Comparison of ENCODE assay signal across 8 mouse cellular contexts in the genomic region with DNA sequence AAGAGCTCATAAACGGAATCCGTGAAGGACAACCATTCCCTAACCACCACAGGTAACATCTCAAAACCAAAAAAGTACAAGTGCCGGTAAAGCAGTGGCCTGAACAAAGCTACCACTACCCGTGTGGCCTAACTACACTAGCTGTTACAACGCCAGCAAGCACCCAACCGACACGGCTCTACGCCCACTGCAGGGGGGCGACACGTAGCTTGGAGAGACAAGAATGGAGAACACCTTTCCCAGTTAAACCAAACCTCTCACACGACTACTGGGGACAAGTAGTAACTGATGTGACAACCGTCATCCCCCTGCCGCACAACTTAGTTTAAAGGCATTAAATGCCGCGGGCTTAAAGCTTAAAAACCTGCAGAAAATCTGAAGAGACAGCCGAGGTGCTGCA. TPM values are rescaled to one million over a fixed set of nuclear protein-coding genes. Genes with fewer than 3 reads are reported as not detected.
DNase-seq lines count a peak whose midpoint lies in the region; ATAC-seq and TF ChIP-seq lines count a peak whose summit lies in the region.

No protein-coding gene starts in this region.

- peaks cover 14% of the 10 kb centered on the region; the same call in 1 of the 2 replicates for H3K4me1 ChIP-seq in embryonic facial prominence, embryonic 12.5 days
- no peaks in the 10 kb centered on the region; the same call in 1 of the 2 replicates for H3K4me1 ChIP-seq in kidney, adult 2 months (ENCODE audit: control insufficient read depth, insufficient read depth, low read length)
- peaks cover 38% of the 10 kb centered on the region for H3K4me1 ChIP-seq in liver, embryonic 12.5 days
- peaks cover 6% of the 10 kb centered on the region for H3K4me1 ChIP-seq in testis, adult 2 months (ENCODE audit: control insufficient read depth, insufficient read depth, low read length)

- H3K27me3 ChIP-seq in C2C12 (ENCODE audit: control insufficient read depth, insufficient read depth, insufficient read length) = no peaks in the 10 kb centered on the region
- H3K27me3 ChIP-seq in embryonic facial prominence, embryonic 12.5 days = no peaks in the 10 kb centered on the region
- no peaks in the 10 kb centered on the region for H3K27me3 ChIP-seq in kidney, adult 2 months (replicated peaks; ENCODE audit: control insufficient read depth, insufficient read depth, low read length)
- no peaks in the 10 kb centered on the region for H3K27me3 ChIP-seq in liver, embryonic 12.5 days (replicated peaks)
- no peaks in the 10 kb centered on the region for H3K27me3 ChIP-seq in testis, adult 2 months (ENCODE audit: control insufficient read depth, insufficient read depth, low read length)

- no peak for TF ChIP-seq POLR2A in kidney, adult 2 months (IDR thresholded peaks at IDR 0.05; ENCODE audit: low read depth, low read length)
- no peak; the same call in 1 of the 2 replicates for TF ChIP-seq POLR2A in testis, adult 2 months (IDR thresholded peaks at IDR 0.05; ENCODE audit: control insufficient read depth, low read depth, low read length)

- peak; percentile 36 for DNase-seq in adrenal gland, adult 8-10 months
- DNase-seq in heart, adult 18-20 months = peak; percentile 39 to 70
- DNase-seq in kidney, adult 2 months = peak; percentile 56

- H3K4me3 ChIP-seq in C2C12 (ENCODE audit: insufficient read depth, poor library complexity, severe bottlenecking) = peak overlapping the region; percentile 66
- H3K4me3 ChIP-seq in embryonic facial prominence, embryonic 12.5 days = peak overlapping the region; percentile 61
- peak overlapping the region; percentile 70 for H3K4me3 ChIP-seq in kidney, adult 2 months (ENCODE audit: insufficient read depth, low read depth, low read length)
- peak overlapping the region; percentile 76 for H3K4me3 ChIP-seq in liver, embryonic 12.5 days
- H3K4me3 ChIP-seq in testis, adult 2 months (ENCODE audit: control insufficient read depth, low read depth, low read length) = peak overlapping the region; percentile 95

- under 1% methylated on average over 16 of the region's 16 CpGs for WGBS in embryonic facial prominence, embryonic 12.5 days
- under 1% methylated on average over 16 of the region's 16 CpGs for WGBS in kidney, adult 2 months
- under 1% methylated on average over 16 of the region's 16 CpGs for WGBS in liver, embryonic 12.5 days (ENCODE audit: insufficient replicate concordance)

- H3K9ac ChIP-seq in embryonic facial prominence, embryonic 12.5 days = peak overlapping the region; percentile 76
- H3K9ac ChIP-seq in liver, embryonic 12.5 days = peak overlapping the region; percentile 90

- H3K4me2 ChIP-seq in embryonic facial prominence, embryonic 12.5 days (replicated peaks) = peak overlapping the region; percentile 61
- H3K4me2 ChIP-seq in liver, embryonic 12.5 days = peak overlapping the region; percentile 86

- no peaks in the 10 kb centered on the region for H3K79me3 ChIP-seq in C2C12 (ENCODE audit: low read depth)

- TF ChIP-seq CTCF in C2C12 (IDR thresholded peaks at IDR 0.05; ENCODE audit: control insufficient read depth, insufficient read depth, insufficient read length) = no peak
- no peak for TF ChIP-seq CTCF in kidney, adult 2 months (conservative IDR thresholded peaks at IDR 0.05; ENCODE audit: insufficient read depth, insufficient read length, low read depth, low read length)
- TF ChIP-seq CTCF in testis, adult 2 months (IDR thresholded peaks at IDR 0.05; ENCODE audit: control insufficient read depth, insufficient read depth, insufficient replicate concordance, low read depth, low read length) = no peak

- peak overlapping the region; percentile 52 for H3ac ChIP-seq in C2C12 (ENCODE audit: control insufficient read depth, insufficient read length, low read depth)

- H3K9me3 ChIP-seq in embryonic facial prominence, embryonic 12.5 days = no peaks in the 10 kb centered on the region
- no peaks in the 10 kb centered on the region for H3K9me3 ChIP-seq in liver, embryonic 12.5 days (replicated peaks)

- peaks cover 20% of the 10 kb centered on the region for H3K79me2 ChIP-seq in C2C12 (ENCODE audit: control insufficient read depth, insufficient read depth)

- peak; percentile 67; the same call in 1 of the 2 replicates for ATAC-seq in embryonic facial prominence, embryonic 12.5 days (ENCODE audit: insufficient number of reproducible peaks, insufficient read depth, low FRiP score, low TSS enrichment)
- peak; percentile 27 for ATAC-seq in liver, embryonic 12.5 days
- ATAC-seq in monocyte, adult 5-6 weeks (replicated peaks; ENCODE audit: insufficient number of reproducible peaks, low FRiP score, low TSS enrichment, poor library complexity, severe bottlenecking) = 0 out of 2 replicates have a peak, but pooled peaks have one; percentile 14

- peak overlapping the region; percentile 99 for H3K27ac ChIP-seq in embryonic facial prominence, embryonic 12.5 days
- H3K27ac ChIP-seq in kidney, adult 2 months (ENCODE audit: insufficient read depth, low read depth, low read length) = peak overlapping the region; percentile 74
- H3K27ac ChIP-seq in liver, embryonic 12.5 days = peak overlapping the region; percentile 99
- peak overlapping the region; percentile 94 for H3K27ac ChIP-seq in testis, adult 2 months (ENCODE audit: control insufficient read depth, insufficient read depth, low read depth, low read length)

- H3K36me3 ChIP-seq in C2C12 (ENCODE audit: control insufficient read depth, insufficient read depth) = peaks cover 6% of the 10 kb centered on the region
- H3K36me3 ChIP-seq in embryonic facial prominence, embryonic 12.5 days = peaks cover 16% of the 10 kb centered on the region; the same call in 1 of the 2 replicates
- peaks cover 1% of the 10 kb centered on the region; the same call in 1 of the 2 replicates for H3K36me3 ChIP-seq in kidney, adult 2 months (ENCODE audit: control insufficient read depth, insufficient read depth, low read length)
- peaks cover 26% of the 10 kb centered on the region for H3K36me3 ChIP-seq in liver, embryonic 12.5 days
- peaks cover 4% of the 10 kb centered on the region for H3K36me3 ChIP-seq in testis, adult 2 months (ENCODE audit: control insufficient read depth, insufficient read depth, low read length)

TF ChIP-seq in C2C12, 6 proteins besides CTCF, POLR2A, EP300 and RAD21:
- TF ChIP-seq MYOD1 (IDR thresholded peaks at IDR 0.05; ENCODE audit: control insufficient read depth, insufficient read length, low read depth) (no peak), MYOG (IDR thresholded peaks at IDR 0.05; ENCODE audit: control insufficient read depth, extremely low read depth, insufficient read length) (no peak), USF1 (IDR thresholded peaks at IDR 0.05; ENCODE audit: low read depth) (no peak), MAX (IDR thresholded peaks at IDR 0.05) (no peak), CEBPB (IDR thresholded peaks at IDR 0.05; ENCODE audit: low read depth) (no peak), FOSL1 (IDR thresholded peaks at IDR 0.05; ENCODE audit: insufficient read depth, low read length, poor library complexity, severe bottlenecking) (no peak)

RNA-seq across cellular contexts. Expression of a gene that starts 0.5 kb away (rescaled TPM):
- 3.5 TPM for polyA plus RNA-seq in C2C12 (2012; fragmentation: generic; extraction: Trizol)
- total RNA-seq in adrenal gland, adult 8-10 months (2022) = 10 to 100 TPM; 62.9 to 77.8 (median 70.3) TPM
- 43.2 and 47.1 TPM in 2 replicates for polyA plus RNA-seq in embryonic facial prominence, embryonic 12.5 days (2016; fragmentation: Nextera tagmentation; extraction: Ambion mirVana)
- total RNA-seq in heart, adult 18-20 months (2021) = 10 to 100 TPM; 25.4 to 29.4 TPM
- polyA plus RNA-seq in kidney, adult 2 months (2012; rRNA removed) = 12.2 and 12.7 TPM in 2 replicates
- 15.0 and 15.6 TPM in 2 replicates for polyA plus RNA-seq in liver, embryonic 12.5 days (2016; fragmentation: Nextera tagmentation; extraction: Ambion mirVana)
- total RNA-seq in monocyte, adult 5-6 weeks (2017) = 79.5 to 117 TPM (median 103 TPM) in 3 replicates
- 28.4 and 33.6 TPM in 2 replicates for polyA plus RNA-seq in testis, adult 2 months (2012; rRNA removed)

RNA-seq across cellular contexts. Expression of a gene that starts 36.7 kb away (rescaled TPM):
- polyA plus RNA-seq in C2C12 (2012; fragmentation: generic; extraction: Trizol) = 0.05 TPM
- 10 to 100 TPM; 22.2 to 35.6 (median 30.6) TPM for total RNA-seq in adrenal gland, adult 8-10 months (2022)
- 8.7 and 8.8 TPM in 2 replicates for polyA plus RNA-seq in embryonic facial prominence, embryonic 12.5 days (2016; fragmentation: Nextera tagmentation; extraction: Ambion mirVana)
- 10 to 100 TPM in 1 of 2 experiments, 1 to 10 TPM in 1; 9.4 to 13.8 TPM for total RNA-seq in heart, adult 18-20 months (2021)
- 6.5 and 9.2 TPM in 2 replicates for polyA plus RNA-seq in kidney, adult 2 months (2012; rRNA removed)
- polyA plus RNA-seq in liver, embryonic 12.5 days (2016; fragmentation: Nextera tagmentation; extraction: Ambion mirVana) = 6.7 and 6.9 TPM in 2 replicates
- 352 to 549 TPM (median 444 TPM) in 3 replicates for total RNA-seq in monocyte, adult 5-6 weeks (2017)
- polyA plus RNA-seq in testis, adult 2 months (2012; rRNA removed) = 1.9 and 2.7 TPM in 2 replicates

Comparison
In these comparisons a context has a peak if more than half of its experiments do, and no peak if none do; other contexts are left out.
1. Peak in every context shown above with its lines: DNase-seq, ATAC-seq, H3K4me3 ChIP-seq and H3K27ac ChIP-seq.
2. ATAC-seq: peak in every context shown above with its lines; median percentile 67 in embryonic facial prominence, embryonic 12.5 days; 27 in liver, embryonic 12.5 days; 14 in monocyte, adult 5-6 weeks.